Mouse (Mus musculus): ENCODE data around the gene Esyt3. TPM values are rescaled to one million over a fixed set of nuclear protein-coding genes. Genes with fewer than 3 reads are reported as not detected.

The Esyt3 gene
- polyA plus RNA-seq, 1 experiment = 0.01 TPM

DNA sequence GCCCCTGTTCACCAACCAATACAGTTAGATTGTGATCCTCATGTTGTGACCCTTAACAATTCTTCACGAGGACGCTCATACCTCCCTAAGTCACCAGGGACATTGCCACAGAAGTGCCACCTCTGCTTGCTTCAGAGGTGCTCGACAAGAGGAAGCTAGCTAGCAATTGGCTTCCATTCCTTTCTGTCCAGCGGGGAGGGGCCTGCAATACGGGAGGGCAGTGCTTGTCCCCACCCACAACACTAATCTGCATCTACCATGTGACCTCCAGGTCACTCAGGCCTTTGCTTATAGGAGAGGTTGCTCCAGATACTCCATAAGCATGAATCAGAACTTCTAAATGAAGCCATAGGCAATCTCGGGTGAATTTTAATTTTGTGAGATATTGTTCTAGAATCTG, 5.0 kb downstream of the Esyt3 start:
- Histone ChIP-seq H3K4me3 (no peak overlapping the region), H3K4me2 (ENCODE audit: low read depth) (no peak overlapping the region), H3K27me3 (ENCODE audit: control insufficient read depth, insufficient read depth, insufficient read length) (peaks cover 16% of the 10 kb centered on the region), H3K36me3 (ENCODE audit: control insufficient read depth, insufficient read depth) (no peaks in the 10 kb centered on the region), H3K79me2 (ENCODE audit: control insufficient read depth, insufficient read depth) (no peaks in the 10 kb centered on the region), H3ac (ENCODE audit: control insufficient read depth, insufficient read length) (no peak overlapping the region)
- TF ChIP-seq MAX (IDR thresholded peaks at IDR 0.05; ENCODE audit: low read depth) = no peak
- no peak for TF ChIP-seq MYOG (IDR thresholded peaks at IDR 0.05; ENCODE audit: control insufficient read depth in 1 of 3, insufficient read depth in 1 of 3, insufficient read length in 2 of 3, low read depth in 2 of 3)
- TF ChIP-seq POLR2AphosphoS2 (IDR thresholded peaks at IDR 0.05; ENCODE audit: insufficient read length, low read depth) = no peak
- TF ChIP-seq USF1 (IDR thresholded peaks at IDR 0.05; ENCODE audit: low read depth) = no peak
- TF ChIP-seq CEBPB (IDR thresholded peaks at IDR 0.05; ENCODE audit: insufficient read depth, poor library complexity, severe bottlenecking) = no peak

DNA sequence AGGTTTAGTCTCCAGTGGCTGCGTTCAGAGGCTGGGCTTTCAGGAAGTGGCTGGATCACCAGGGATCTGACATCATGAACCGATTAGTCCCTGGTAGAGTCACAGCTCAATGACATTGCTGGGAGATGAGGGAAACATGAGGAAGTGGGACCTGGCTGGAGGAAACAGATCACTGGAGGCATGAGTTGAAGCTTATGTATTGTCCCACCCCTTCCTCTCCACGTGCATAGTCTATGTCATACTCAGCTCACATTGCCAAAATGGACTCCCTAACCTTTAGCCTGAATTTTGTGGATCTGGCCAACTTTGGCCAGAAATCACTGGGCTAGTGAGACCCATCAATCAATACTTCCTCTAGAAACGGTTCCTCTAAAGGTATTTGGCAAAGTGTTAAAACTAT, 5.4 kb downstream of the Esyt3 start:
- H3K79me2 ChIP-seq (ENCODE audit: control insufficient read depth, insufficient read depth) = no peaks in the 10 kb centered on the region
- H3K4me3 ChIP-seq = no peak overlapping the region
- H3K4me2 ChIP-seq (ENCODE audit: low read depth) = no peak overlapping the region
- no peaks in the 10 kb centered on the region for H3K36me3 ChIP-seq (ENCODE audit: control insufficient read depth, insufficient read depth)
- no peak overlapping the region for H3ac ChIP-seq (ENCODE audit: control insufficient read depth, insufficient read length)
- TF ChIP-seq TCF12 (IDR thresholded peaks at IDR 0.05; ENCODE audit: insufficient read depth, poor library complexity, severe bottlenecking) (no peak), CEBPB (IDR thresholded peaks at IDR 0.05; ENCODE audit: insufficient read depth, poor library complexity, severe bottlenecking) (no peak), MYOD1 (IDR thresholded peaks at IDR 0.05; ENCODE audit: control insufficient read depth in 1 of 3, insufficient read length in 2 of 3, low read depth in 2 of 3) (no peak)
- H3K27me3 ChIP-seq (ENCODE audit: control insufficient read depth, insufficient read depth, insufficient read length) = peaks cover 12% of the 10 kb centered on the region

DNA sequence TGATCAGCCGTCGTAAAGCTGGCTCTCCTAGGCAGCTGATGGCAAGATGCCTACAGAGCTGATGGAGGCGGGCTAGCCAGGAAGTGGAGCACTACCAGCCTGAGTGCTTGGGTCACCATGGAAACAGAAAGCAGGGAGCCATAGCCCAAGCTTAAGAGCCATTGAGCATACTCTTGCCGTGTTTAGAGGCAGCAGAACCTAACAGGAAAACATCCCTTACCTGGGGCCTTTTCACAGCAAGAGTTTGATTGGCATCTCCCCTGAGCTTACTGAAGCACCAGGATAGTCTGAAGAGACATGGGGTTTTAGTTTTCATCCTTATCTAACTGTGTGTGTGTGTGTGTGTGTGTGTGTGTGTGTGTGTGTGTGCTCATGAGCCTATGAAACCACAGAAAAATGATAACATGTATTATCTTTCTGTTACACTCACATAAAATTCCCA, 13.0 kb downstream of the Esyt3 start:
- H3K79me2 ChIP-seq (ENCODE audit: control insufficient read depth, insufficient read depth) = no peaks in the 10 kb centered on the region
- no peak overlapping the region for H3K4me2 ChIP-seq (ENCODE audit: low read depth)
- no peak overlapping the region for H3K4me3 ChIP-seq
- H3ac ChIP-seq (ENCODE audit: control insufficient read depth, insufficient read length) = no peak overlapping the region
- TF ChIP-seq MYOD1 (IDR thresholded peaks at IDR 0.05; ENCODE audit: control insufficient read depth in 1 of 3, insufficient read length in 2 of 3, low read depth in 2 of 3) = no peak
- TF ChIP-seq SRF (IDR thresholded peaks at IDR 0.05; ENCODE audit: control insufficient read depth, insufficient read length, low read depth) = no peak
- TF ChIP-seq POLR2A (IDR thresholded peaks at IDR 0.05; ENCODE audit: insufficient read length, low read depth) = no peak
- TF ChIP-seq POLR2AphosphoS2 (IDR thresholded peaks at IDR 0.05; ENCODE audit: insufficient read length, low read depth) = no peak
- TF ChIP-seq E2F4 (IDR thresholded peaks at IDR 0.05; ENCODE audit: insufficient read depth) = no peak
- TF ChIP-seq TCF12 (IDR thresholded peaks at IDR 0.05; ENCODE audit: insufficient read depth, poor library complexity, severe bottlenecking) = no peak
- TF ChIP-seq MAX (IDR thresholded peaks at IDR 0.05; ENCODE audit: low read depth) = no peak
- no peak for TF ChIP-seq REST (IDR thresholded peaks at IDR 0.05; ENCODE audit: insufficient read depth, insufficient read length)
- no peak for TF ChIP-seq CEBPB (IDR thresholded peaks at IDR 0.05; ENCODE audit: insufficient read depth, poor library complexity, severe bottlenecking)
- TF ChIP-seq TCF3 (IDR thresholded peaks at IDR 0.05; ENCODE audit: insufficient read length, low read depth) = no peak
- no peak for TF ChIP-seq USF1 (IDR thresholded peaks at IDR 0.05; ENCODE audit: low read depth)
- TF ChIP-seq MYOG (IDR thresholded peaks at IDR 0.05; ENCODE audit: control insufficient read depth in 1 of 3, insufficient read depth in 1 of 3, insufficient read length in 2 of 3, low read depth in 2 of 3) = no peak
- H3K36me3 ChIP-seq (ENCODE audit: control insufficient read depth, insufficient read depth) = no peaks in the 10 kb centered on the region
- peaks cover 2% of the 10 kb centered on the region for H3K27me3 ChIP-seq (ENCODE audit: control insufficient read depth, insufficient read depth, insufficient read length)

DNA sequence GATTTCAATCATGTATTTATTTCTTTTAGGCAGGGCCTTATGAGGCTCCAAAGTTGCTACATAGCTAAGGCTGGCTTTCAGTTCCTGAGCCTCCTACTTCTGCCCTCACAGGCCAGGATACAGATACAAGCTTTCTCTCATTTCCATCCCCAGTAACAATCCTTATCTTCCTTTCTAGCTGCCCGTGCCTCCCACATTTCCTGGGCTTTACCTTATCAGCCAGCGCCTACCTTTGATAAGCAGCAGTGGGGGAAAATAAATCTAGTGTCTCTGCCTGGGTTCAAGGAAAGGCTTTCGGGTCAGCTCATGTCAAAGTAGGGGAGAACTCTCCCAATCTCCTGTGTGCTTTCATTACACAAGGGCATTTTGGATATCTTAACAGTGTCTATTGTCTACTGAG, 16.8 kb downstream of the Esyt3 start:
- H3K27me3 ChIP-seq (ENCODE audit: control insufficient read depth, insufficient read depth, insufficient read length) = no peaks in the 10 kb centered on the region
- no peak overlapping the region for H3ac ChIP-seq (ENCODE audit: control insufficient read depth, insufficient read length)
- no peak overlapping the region for H3K4me3 ChIP-seq
- no peaks in the 10 kb centered on the region for H3K79me2 ChIP-seq (ENCODE audit: control insufficient read depth, insufficient read depth)
- TF ChIP-seq SRF (IDR thresholded peaks at IDR 0.05; ENCODE audit: control insufficient read depth, insufficient read length, low read depth) (no peak), REST (IDR thresholded peaks at IDR 0.05; ENCODE audit: insufficient read depth, insufficient read length) (no peak), POLR2A (IDR thresholded peaks at IDR 0.05; ENCODE audit: insufficient read length, low read depth) (no peak), USF1 (IDR thresholded peaks at IDR 0.05; ENCODE audit: low read depth) (no peak), CEBPB (IDR thresholded peaks at IDR 0.05; ENCODE audit: insufficient read depth, poor library complexity, severe bottlenecking) (no peak), MAX (IDR thresholded peaks at IDR 0.05; ENCODE audit: low read depth) (no peak), POLR2AphosphoS2 (IDR thresholded peaks at IDR 0.05; ENCODE audit: insufficient read length, low read depth) (no peak), E2F4 (IDR thresholded peaks at IDR 0.05; ENCODE audit: insufficient read depth) (no peak), MYOG (IDR thresholded peaks at IDR 0.05; ENCODE audit: control insufficient read depth in 1 of 3, insufficient read depth in 1 of 3, insufficient read length in 2 of 3, low read depth in 2 of 3) (no peak), TCF3 (IDR thresholded peaks at IDR 0.05; ENCODE audit: insufficient read length, low read depth) (no peak), TCF12 (IDR thresholded peaks at IDR 0.05; ENCODE audit: insufficient read depth, poor library complexity, severe bottlenecking) (no peak)
- H3K36me3 ChIP-seq (ENCODE audit: control insufficient read depth, insufficient read depth) = no peaks in the 10 kb centered on the region
- H3K4me2 ChIP-seq (ENCODE audit: low read depth) = no peak overlapping the region

DNA sequence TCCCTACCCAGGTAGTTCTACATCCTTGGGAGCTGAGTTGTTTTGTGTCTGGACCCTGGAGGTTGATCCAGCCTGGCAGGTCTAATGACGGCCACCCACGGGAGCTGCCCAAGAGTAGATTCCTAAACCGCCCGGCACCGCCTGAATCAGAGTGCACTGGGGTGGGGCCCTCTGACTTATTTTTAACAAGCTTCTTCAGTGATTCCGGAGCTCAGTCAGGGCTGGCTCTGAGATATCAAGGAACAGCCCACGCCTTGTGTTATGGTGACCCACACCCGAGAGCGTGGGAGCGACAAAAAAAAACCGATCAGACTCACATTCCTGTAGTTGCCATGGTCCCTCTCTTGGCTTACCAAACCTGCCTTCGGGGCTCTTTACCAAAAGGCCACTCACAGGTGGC, 18.2 kb downstream of the Esyt3 start:
- no peaks in the 10 kb centered on the region for H3K36me3 ChIP-seq (ENCODE audit: control insufficient read depth, insufficient read depth)
- TF ChIP-seq POLR2A (IDR thresholded peaks at IDR 0.05; ENCODE audit: insufficient read length, low read depth) (no peak), CEBPB (IDR thresholded peaks at IDR 0.05; ENCODE audit: insufficient read depth, poor library complexity, severe bottlenecking) (no peak), E2F4 (IDR thresholded peaks at IDR 0.05; ENCODE audit: insufficient read depth) (no peak), USF1 (IDR thresholded peaks at IDR 0.05; ENCODE audit: low read depth) (no peak), MYOG (IDR thresholded peaks at IDR 0.05; ENCODE audit: control insufficient read depth in 1 of 3, insufficient read depth in 1 of 3, insufficient read length in 2 of 3, low read depth in 2 of 3) (no peak)

More for the DNA sequence above, 18.2 kb downstream of the Esyt3 start:
- no peak overlapping the region for H3K4me2 ChIP-seq (ENCODE audit: low read depth)
- H3K27me3 ChIP-seq (ENCODE audit: control insufficient read depth, insufficient read depth, insufficient read length) = peaks cover 4% of the 10 kb centered on the region
- no peak overlapping the region for H3ac ChIP-seq (ENCODE audit: control insufficient read depth, insufficient read length)
- no peaks in the 10 kb centered on the region for H3K79me2 ChIP-seq (ENCODE audit: control insufficient read depth, insufficient read depth)
- no peak overlapping the region for H3K4me3 ChIP-seq
